Mouse (Mus musculus) neutrophil, adult 5-6 weeks (primary cell): ENCODE measurements around the gene Prdm2. TPM values are rescaled to one million over a fixed set of nuclear protein-coding genes. Genes with fewer than 3 reads are reported as not detected.

Experiments used
- ATAC-seq: fragments of 151-379, 151-347 bp; 2 replicates; pipeline ENCODE4 v1.8.0; 2017; ENCODE audit warnings: mild to moderate bottlenecking, moderate TSS enrichment; ENCODE audit not compliant: insufficient number of reproducible peaks, poor library complexity, low FRiP score, severe bottlenecking; ENCODE audit errors: extremely low read depth
- total RNA-seq: library from RNA; stranded (forward); fragments of 200-1000 nt; gene quantifications from 2 replicates; pipeline ENCODE4 v1.2.3, GENCODE M21; 2017

Prdm2 gene
- total RNA-seq, 1 experiment from 2014 or later, result 68.1 TPM

DNA sequence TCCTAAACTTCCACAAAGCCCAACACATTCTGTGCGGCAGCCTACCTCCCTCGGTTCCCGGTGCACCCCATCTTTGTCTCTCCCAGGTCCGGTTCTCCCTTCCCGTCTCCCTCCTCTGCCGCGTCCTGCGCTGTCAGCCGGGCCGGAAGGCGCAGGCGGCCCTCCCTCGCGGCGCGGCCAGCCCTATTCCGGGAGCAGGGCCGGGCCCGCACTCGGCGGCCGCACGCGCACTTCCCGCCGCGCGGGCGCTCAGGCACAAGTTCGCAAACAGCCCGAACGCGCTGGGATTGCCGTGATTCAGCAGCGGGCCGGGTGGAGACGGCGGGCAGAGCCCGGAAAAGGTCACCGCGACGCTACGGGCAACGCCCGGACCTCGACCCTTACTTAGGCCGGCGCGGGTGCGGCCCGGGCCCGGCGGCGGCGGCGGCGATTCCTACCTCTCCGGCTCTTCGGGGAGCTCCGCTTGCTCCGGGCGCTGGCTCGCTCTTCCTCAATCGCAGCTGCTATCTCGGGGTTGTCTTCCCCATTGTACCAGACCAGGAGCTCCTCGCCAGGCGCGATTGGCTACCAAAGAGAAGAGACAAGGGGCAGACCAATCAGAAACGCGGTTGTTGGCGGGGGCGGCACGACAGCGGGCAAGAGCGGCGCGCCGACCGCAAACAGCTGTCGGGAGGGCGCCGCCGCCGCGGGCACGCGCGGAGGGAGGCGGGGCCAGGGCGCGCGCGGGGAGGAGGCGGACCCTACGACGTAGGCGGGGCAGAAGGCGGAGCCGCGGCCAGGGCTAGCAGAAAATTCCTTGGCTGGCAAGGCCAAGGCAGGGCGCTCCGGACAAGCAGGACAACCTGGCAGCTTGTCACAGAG, 50.9 kb downstream of the Prdm2 start:
- peak; percentile 98 for ATAC-seq

- ATAC-seq, result no peak
Observed at GRCm38 (mm10) chr4:143160826-143161225, 52.0 kb downstream of the Prdm2 start.

GRCm38 (mm10) chr4:143159336-143159735, 53.5 kb downstream of the Prdm2 start:
- ATAC-seq, result no peak

DNA sequence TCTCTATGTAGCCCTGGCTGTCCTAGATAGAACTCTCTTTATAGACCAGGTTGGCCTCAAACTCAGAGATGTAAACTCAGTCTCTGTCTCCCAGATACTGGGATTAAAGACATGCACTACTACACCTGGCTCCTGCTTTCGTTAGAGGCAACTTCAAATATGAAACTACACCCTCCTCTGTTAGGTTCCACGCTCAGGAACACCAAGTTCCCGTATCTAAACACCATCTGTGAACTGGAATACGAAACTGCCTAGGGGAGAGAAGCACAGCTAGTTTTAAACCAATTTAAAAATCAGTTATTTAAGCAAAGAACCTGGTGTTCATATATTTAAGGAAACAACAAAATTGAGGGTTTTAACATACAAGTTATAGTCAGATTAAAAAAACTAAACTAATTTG, 56.9 kb downstream of the Prdm2 start:
- no peak for ATAC-seq

GRCm38 (mm10) chr4:143155036-143155435, 57.8 kb downstream of the Prdm2 start:
- ATAC-seq, result no peak

DNA sequence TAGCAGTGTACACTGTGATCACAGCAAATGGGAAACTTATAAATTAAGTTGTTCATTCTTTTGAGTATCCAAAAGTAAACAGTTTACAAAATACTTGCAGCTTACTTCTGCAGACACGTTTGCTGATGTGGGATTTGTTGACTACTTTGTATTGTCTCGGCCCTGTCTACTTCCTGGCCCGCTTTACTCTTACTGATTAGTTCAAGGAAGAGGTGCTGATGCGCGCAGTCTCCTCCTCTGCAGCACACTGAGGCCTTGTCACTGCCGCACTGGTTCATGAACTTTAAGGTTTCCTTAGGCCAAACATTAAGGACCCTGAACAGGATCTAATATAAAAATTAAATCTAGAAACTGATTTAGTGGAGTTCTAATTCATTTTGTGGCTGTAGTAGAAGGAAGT, 58.2 kb downstream of the Prdm2 start:
- no peak for ATAC-seq

- no peak for ATAC-seq
Observed at GRCm38 (mm10) chr4:143152634-143153033, 60.2 kb downstream of the Prdm2 start.

GRCm38 (mm10) chr4:143151267-143151666, 61.5 kb downstream of the Prdm2 start:
- ATAC-seq, result peak; percentile 66; the same call in 1 of the 2 replicates

DNA sequence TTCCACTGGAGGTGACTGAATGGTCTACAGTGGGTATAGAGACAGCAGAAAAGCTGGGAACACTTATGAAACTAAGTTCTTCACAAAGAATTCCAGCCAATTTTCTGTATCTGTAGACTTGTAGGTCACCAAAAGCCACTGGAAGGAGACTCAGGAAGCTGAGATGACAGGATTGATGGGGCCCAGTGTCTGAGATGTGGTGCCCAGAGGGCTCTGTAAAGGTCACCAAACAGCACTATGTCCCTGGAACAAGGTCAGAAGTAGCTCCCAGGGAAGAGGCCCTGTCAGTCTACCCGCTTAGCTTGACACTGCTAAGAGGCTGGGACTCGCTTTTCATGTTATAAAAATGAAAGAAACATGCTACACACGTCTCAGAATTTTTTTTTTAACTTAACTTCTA, 65.1 kb downstream of the Prdm2 start:
- no peak for ATAC-seq

- ATAC-seq, result no peak
Observed at GRCm38 (mm10) chr4:143143615-143144014, 69.2 kb downstream of the Prdm2 start.

DNA sequence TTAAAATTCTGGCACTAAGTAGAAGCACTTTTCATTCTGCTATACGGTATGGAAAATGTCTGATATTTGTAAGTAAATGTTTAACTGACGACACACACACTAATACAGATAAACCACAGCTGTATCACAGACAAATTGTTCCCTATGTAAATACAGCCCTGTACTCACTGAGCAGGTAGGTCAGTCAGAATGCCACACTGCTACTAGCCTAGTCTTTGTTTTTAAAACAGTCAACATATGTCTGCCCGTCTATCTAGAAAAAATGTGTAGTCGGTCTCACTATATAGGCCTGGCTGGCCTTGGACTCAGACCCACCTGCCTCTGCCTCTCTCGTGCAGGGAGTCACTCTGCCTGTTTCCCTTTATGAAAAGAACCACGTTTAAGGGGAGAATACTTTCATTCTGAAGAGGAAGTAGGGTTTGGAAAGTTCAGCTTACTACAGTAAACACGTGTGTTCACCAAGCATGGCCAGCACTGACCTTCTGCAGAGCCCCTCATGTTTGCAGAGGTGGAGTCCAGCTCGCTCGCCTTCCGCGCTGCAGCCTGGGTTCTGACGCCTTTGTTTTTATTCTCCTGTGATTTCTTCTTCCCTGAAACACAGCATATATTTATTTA, 71.0 kb downstream of the Prdm2 start:
- peak; percentile 72 for ATAC-seq

DNA sequence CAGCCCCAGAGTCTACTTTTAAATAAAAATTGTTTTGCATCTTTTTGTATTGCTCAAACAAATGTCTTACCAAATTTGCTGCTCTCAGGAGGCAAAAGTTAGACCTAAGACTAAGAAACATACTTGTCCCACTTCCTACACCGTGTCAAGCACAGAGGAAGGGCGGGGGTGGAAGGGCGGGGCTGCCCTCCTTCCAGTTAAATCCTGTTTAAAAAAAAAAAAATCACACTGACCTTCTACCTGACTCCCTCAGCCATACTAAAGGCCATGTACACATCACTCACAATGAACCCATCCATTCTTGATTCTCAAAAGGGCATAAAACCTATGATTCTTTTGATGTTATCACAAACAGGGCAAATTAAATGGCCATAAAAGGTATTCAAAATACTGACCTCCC, 71.9 kb downstream of the Prdm2 start:
- ATAC-seq, result no peak

DNA sequence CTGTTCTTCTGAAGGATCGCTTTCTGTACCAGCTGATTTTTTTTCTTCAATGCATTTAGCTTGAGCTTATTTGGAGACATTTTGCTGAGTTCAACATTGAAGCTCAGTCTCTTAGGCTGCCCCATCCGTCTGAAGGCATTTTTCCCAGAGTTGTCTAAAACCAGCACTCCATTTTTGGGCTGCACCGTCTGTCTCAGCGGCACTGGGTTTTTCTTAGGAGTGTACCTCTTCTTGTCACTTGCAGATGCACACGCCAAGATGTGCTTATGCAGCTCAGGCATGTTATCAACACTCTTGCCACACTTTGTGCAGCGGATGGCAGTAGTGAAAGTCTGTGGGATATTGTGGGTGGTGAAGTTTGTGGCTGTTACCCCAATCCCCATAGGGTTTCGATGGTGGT, 80.4 kb downstream of the Prdm2 start:
- ATAC-seq, result no peak

GRCm38 (mm10) chr4:143130441-143130840, 82.4 kb downstream of the Prdm2 start:
- no peak for ATAC-seq

DNA sequence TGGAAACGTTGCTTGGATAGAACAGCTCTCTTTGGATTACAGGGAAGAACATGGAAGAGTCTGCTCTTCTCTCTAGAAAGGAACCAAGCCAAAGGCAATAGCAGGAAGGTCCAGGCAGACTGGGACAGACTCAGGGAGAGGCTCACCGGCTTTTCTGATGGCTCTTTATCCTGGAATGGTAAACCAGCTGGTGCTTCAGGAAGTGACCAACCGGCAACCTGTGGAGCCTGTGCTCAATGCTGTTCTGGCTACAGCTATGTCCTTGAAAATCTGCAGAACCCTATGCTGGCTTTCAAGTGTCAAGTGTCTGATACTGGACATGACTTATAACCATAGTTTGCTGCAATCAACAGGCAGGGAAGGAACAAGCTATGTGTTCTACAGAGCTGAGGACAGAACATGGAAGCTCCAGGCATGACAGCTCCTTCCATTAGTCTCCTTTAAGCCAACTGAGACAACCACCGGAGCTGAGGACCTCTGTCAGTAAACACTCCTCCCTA, 83.5 kb downstream of the Prdm2 start:
- ATAC-seq, result no peak

DNA sequence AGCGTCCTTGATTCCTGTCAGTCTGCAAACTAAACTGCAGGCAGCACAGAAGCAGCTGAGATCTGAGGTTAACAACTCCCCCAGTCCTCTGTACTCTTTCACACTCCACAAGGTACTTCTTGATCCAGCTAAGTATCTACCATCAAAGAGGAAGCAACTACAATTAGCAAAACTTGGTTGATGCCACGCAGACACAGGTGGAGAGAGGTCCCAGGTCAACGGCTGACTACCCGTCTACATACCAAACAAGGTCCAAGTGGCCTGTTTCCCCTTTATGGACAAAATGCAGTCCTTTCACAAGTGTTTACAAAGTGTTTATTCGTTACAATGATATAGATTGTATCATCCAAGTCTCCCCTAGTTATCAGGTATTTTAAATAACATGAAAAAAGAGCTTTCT, 85.6 kb downstream of the Prdm2 start:
- no peak for ATAC-seq

GRCm38 (mm10) chr4:143126476-143126875, 86.3 kb downstream of the Prdm2 start:
- ATAC-seq, result no peak

- ATAC-seq, result no peak
Observed at GRCm38 (mm10) chr4:143125290-143125689, 87.5 kb downstream of the Prdm2 start.

DNA sequence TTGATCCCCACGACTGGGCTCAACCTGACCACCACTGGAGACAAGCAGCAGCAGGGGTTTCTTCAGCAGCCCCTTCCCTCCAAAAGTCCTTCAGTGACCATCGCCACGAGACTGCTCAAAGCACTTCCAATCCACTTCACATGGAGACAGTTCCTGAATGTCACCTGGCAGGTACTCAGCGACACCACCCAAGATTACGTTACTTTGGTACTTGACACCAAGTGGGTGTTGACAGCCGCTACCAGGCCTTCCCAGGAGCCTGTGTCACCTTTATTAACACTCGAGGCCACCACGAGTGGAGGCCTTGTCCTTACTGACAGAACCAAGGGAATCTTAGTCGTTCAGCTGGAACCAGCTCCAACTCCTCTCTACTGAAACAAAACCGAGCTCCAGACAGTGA, 89.8 kb downstream of the Prdm2 start:
- no peak for ATAC-seq

- ATAC-seq, result no peak
Observed at GRCm38 (mm10) chr4:143121174-143121573, 91.6 kb downstream of the Prdm2 start.
